Mouse (Mus musculus): Measurements from ENCODE around the gene Prickle1. TPM values are rescaled to one million over a fixed set of nuclear protein-coding genes. Genes with fewer than 3 reads are reported as not detected.

Prickle1 gene
- polyA plus RNA-seq, 1 experiment, result 5.9 TPM

DNA sequence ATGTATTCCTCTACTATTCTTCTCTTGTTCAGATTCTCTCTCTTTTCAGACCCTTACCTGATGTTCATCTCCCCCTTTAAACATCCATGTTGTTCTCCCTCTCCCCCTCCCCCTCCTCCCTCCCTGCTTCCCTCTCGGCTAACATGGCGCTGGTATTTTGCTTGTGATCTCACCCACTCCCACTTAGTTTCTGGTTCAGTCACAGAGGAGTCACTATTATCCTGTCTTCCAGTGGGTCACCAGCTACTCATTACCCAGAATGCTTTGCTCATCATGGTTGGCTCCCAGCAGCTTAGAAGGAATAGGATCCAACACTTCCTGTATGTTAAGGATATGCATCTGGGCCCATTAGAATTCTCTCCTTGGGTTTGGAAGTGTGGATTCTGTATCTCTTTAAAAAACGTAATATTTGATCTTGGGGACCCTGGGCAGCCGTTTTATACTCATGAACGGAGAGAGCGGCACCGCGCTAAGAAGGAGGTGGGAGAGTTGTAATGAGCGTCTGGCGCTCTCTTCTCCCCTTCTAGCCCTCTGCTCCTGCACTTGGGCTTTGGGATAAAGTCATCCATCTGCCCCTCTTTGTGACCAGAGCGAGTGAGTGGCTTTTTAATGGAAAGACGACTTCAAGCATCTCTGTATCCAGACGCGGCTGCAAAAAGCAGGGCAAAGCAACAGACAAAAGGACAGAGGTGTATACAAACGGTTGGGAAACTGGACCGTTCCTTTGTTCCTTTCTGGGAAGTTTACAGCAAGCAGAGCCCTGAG, 16.0 kb upstream of the Prickle1 start:
- WGBS, result 90% methylated on average over 16 of the region's 16 CpGs
- no peaks in the 10 kb centered on the region for H3K27me3 ChIP-seq (replicated peaks; ENCODE audit: control insufficient read depth, insufficient read depth, low read length)
- H3K36me3 ChIP-seq (ENCODE audit: control insufficient read depth, insufficient read depth, low read length), result no peaks in the 10 kb centered on the region
- TF ChIP-seq CTCF (conservative IDR thresholded peaks at IDR 0.05; ENCODE audit: insufficient read depth, insufficient read length, low read depth, low read length), result no peak
- no peak for TF ChIP-seq POLR2A (IDR thresholded peaks at IDR 0.05; ENCODE audit: low read depth, low read length)
- no peaks in the 10 kb centered on the region for H3K4me1 ChIP-seq (ENCODE audit: control insufficient read depth, insufficient read depth, low read length)
- no peak overlapping the region for H3K4me3 ChIP-seq (ENCODE audit: insufficient read depth, low read depth, low read length)
- H3K27ac ChIP-seq (ENCODE audit: insufficient read depth, low read depth, low read length), result no peak overlapping the region
- no peak for DNase-seq

DNA sequence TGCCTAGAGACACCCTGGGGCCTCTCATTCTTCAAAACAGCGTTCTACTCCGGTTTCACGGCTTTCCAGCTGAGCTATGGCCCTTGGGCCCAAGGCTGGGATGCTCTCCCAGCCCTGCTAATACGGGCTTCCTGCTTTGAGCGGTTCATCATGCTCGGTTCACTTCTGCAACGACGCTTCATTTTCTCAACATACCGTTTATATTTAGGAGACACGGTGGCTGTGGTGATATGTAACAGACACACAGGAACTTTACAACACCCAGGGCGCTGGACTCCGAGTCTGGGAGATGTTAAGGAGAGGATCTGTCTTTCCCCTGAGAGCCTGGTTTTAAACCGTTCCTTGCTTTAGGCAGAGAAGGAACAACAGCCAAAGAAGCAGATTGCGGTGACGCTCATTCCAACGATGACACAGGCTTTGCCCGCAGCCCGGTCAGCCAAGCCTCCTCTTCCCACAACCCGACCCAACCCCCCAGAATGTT, 15.1 kb upstream of the Prickle1 start:
- Histone ChIP-seq H3K27ac (ENCODE audit: insufficient read depth, low read depth, low read length) (no peak overlapping the region), H3K4me3 (ENCODE audit: insufficient read depth, low read depth, low read length) (no peak overlapping the region), H3K27me3 (replicated peaks; ENCODE audit: control insufficient read depth, insufficient read depth, low read length) (no peaks in the 10 kb centered on the region), H3K36me3 (ENCODE audit: control insufficient read depth, insufficient read depth, low read length) (no peaks in the 10 kb centered on the region), H3K4me1 (ENCODE audit: control insufficient read depth, insufficient read depth, low read length) (no peaks in the 10 kb centered on the region)
- TF ChIP-seq POLR2A (IDR thresholded peaks at IDR 0.05; ENCODE audit: low read depth, low read length), result no peak
- no peak for TF ChIP-seq CTCF (conservative IDR thresholded peaks at IDR 0.05; ENCODE audit: insufficient read depth, insufficient read length, low read depth, low read length)
- 79% methylated on average over 19 of the region's 19 CpGs for WGBS
- DNase-seq, result no peak

DNA sequence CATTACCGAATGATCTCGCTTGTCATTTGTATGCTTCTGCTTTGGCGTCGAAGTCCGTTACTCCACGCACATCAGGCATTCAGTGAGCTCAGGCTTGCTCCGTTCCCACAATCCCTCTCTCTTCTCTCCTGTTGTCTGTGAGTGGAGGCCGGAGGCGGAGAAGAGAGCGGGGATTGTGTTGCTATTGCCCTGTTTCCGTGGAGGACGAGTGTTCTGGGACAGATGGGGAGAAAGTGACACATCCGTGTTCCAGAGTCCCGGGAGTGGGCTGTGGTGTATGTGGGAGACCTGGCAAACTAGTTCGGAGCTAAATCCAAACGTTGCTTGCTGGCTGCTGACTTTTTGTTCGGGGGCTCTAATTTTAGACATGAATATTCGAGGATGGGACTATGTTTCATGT, 14.6 kb upstream of the Prickle1 start:
- 92% methylated on average over 18 of the region's 18 CpGs for WGBS
- DNase-seq, result no peak
- Histone ChIP-seq H3K4me1 (ENCODE audit: control insufficient read depth, insufficient read depth, low read length) (no peaks in the 10 kb centered on the region), H3K4me3 (ENCODE audit: insufficient read depth, low read depth, low read length) (no peak overlapping the region), H3K27ac (ENCODE audit: insufficient read depth, low read depth, low read length) (no peak overlapping the region), H3K36me3 (ENCODE audit: control insufficient read depth, insufficient read depth, low read length) (no peaks in the 10 kb centered on the region), H3K27me3 (replicated peaks; ENCODE audit: control insufficient read depth, insufficient read depth, low read length) (no peaks in the 10 kb centered on the region)
- TF ChIP-seq POLR2A (IDR thresholded peaks at IDR 0.05; ENCODE audit: low read depth, low read length) (no peak), CTCF (conservative IDR thresholded peaks at IDR 0.05; ENCODE audit: insufficient read depth, insufficient read length, low read depth, low read length) (no peak)

DNA sequence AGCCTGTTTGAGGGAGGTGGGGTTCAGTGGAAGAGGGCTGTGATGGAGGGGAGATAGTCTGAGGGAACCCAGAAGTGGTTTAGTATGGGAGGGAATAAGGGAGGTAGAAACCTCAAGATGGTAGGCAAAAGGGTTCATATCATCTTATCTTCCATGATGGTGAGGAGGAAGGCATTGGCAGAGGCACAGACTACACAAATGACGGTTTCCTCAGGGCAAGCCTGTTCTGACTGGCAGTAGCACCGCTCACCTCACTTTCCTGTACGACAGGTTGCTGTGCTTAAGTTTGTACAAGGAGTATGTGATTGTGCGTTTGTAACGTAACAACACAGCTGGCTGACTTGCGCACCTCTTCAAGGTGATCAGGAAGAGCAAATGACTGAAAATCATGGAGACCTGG, 7.2 kb upstream of the Prickle1 start:
- no peak overlapping the region for H3K4me3 ChIP-seq (ENCODE audit: insufficient read depth, low read depth, low read length)
- H3K27me3 ChIP-seq (replicated peaks; ENCODE audit: control insufficient read depth, insufficient read depth, low read length), result no peaks in the 10 kb centered on the region
- no peak for TF ChIP-seq POLR2A (IDR thresholded peaks at IDR 0.05; ENCODE audit: low read depth, low read length)
- TF ChIP-seq CTCF (conservative IDR thresholded peaks at IDR 0.05; ENCODE audit: insufficient read depth, insufficient read length, low read depth, low read length), result no peak
- 92% methylated on average over 6 of the region's 6 CpGs for WGBS
- DNase-seq, result no peak
- no peaks in the 10 kb centered on the region for H3K36me3 ChIP-seq (ENCODE audit: control insufficient read depth, insufficient read depth, low read length)
- no peak overlapping the region for H3K27ac ChIP-seq (ENCODE audit: insufficient read depth, low read depth, low read length)
- H3K4me1 ChIP-seq (ENCODE audit: control insufficient read depth, insufficient read depth, low read length), result no peaks in the 10 kb centered on the region

DNA sequence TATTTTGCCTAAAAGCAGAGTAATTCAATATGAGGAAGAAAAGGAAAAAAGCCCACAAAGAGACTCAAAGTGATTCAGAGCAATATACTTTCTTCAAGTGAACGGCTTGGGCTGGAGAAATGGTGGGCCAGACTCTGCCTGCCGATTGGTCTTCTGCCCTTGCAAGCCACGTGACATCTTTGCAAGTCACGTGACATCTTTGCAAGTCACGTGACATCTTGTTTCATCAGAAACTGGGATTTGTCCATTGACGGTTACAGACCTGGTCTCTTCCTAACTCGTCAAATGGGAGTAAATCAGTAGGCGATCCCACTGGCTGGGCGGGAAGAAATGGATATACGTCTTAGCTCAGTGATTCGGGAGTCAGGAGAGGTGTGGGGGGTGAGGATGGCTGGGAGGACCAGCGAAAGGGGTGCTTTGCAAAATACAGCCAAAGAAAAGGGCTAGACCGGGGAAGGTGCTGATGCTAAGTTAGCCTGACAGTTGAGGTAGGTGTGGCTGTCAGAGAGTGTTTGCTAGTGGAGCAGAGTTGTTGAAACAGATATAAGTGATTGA, 5.8 kb upstream of the Prickle1 start:
- WGBS, result 82% methylated on average over 13 of the region's 13 CpGs
- no peak overlapping the region for H3K4me3 ChIP-seq (ENCODE audit: insufficient read depth, low read depth, low read length)
- H3K27me3 ChIP-seq (replicated peaks; ENCODE audit: control insufficient read depth, insufficient read depth, low read length), result no peaks in the 10 kb centered on the region
- DNase-seq, result no peak
- no peak for TF ChIP-seq POLR2A (IDR thresholded peaks at IDR 0.05; ENCODE audit: low read depth, low read length)
- no peak for TF ChIP-seq CTCF (conservative IDR thresholded peaks at IDR 0.05; ENCODE audit: insufficient read depth, insufficient read length, low read depth, low read length)
- H3K4me1 ChIP-seq (ENCODE audit: control insufficient read depth, insufficient read depth, low read length), result 0 out of 2 replicates have a peak, but pooled peaks cover 2% of the 10 kb centered on the region
- no peaks in the 10 kb centered on the region for H3K36me3 ChIP-seq (ENCODE audit: control insufficient read depth, insufficient read depth, low read length)
- no peak overlapping the region for H3K27ac ChIP-seq (ENCODE audit: insufficient read depth, low read depth, low read length)

DNA sequence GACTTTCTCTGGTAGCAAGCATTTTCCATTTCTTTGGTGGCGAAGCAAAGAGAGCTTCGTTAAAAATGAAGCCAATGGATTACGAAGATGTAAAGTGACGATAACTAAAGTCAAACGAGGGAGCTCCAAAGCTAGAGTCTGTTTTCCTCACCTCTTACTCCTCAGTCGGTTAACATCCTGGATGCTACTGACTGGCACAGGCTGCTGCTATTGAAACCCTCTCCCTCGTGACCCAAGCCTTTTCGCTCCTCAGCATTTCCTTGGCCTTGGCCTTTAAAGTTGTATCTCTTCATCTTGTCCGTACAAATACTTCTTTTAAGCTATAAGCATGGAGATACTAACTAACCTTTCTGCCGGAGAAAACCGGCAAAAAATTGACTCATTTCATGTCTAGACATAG, 1.3 kb upstream of the Prickle1 start:
- Histone ChIP-seq H3K27ac (ENCODE audit: insufficient read depth, low read depth, low read length) (no peak overlapping the region), H3K4me1 (ENCODE audit: control insufficient read depth, insufficient read depth, low read length) (peaks cover 9% of the 10 kb centered on the region; the same call in 1 of the 2 replicates), H3K4me3 (ENCODE audit: insufficient read depth, low read depth, low read length) (no peak overlapping the region), H3K27me3 (replicated peaks; ENCODE audit: control insufficient read depth, insufficient read depth, low read length) (no peaks in the 10 kb centered on the region), H3K36me3 (ENCODE audit: control insufficient read depth, insufficient read depth, low read length) (no peaks in the 10 kb centered on the region)
- no peak for DNase-seq
- no peak for TF ChIP-seq POLR2A (IDR thresholded peaks at IDR 0.05; ENCODE audit: low read depth, low read length)
- TF ChIP-seq CTCF (conservative IDR thresholded peaks at IDR 0.05; ENCODE audit: insufficient read depth, insufficient read length, low read depth, low read length), result no peak
- 67% methylated on average over 11 of the region's 11 CpGs for WGBS

DNA sequence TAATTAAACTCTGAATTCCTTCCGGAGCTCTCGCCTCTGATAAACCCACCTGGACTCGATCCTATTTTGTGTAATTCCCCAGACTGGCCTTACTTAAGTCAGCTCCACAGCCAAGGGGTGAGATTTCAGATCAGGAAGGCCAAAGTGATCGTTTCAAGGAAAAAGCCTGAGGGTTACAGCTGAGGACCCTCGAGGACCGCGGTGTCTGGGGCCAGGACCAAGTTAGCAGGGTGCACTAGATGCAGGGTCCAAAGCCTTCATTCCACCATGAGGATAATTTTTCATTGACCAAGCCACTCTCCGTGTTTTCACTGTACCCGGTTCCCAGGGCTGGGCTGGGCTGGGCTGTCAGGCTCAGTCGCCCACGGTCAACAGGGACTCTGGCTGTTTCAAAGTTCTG, 594 bp upstream of the Prickle1 start:
- TF ChIP-seq POLR2A (IDR thresholded peaks at IDR 0.05; ENCODE audit: low read depth, low read length) (no peak), CTCF (conservative IDR thresholded peaks at IDR 0.05; ENCODE audit: insufficient read depth, insufficient read length, low read depth, low read length) (no peak)
- Histone ChIP-seq H3K4me3 (ENCODE audit: insufficient read depth, low read depth, low read length) (peak overlapping the region; percentile 99), H3K4me1 (ENCODE audit: control insufficient read depth, insufficient read depth, low read length) (peaks cover 12% of the 10 kb centered on the region; the same call in 1 of the 2 replicates), H3K36me3 (ENCODE audit: control insufficient read depth, insufficient read depth, low read length) (no peaks in the 10 kb centered on the region), H3K27me3 (replicated peaks; ENCODE audit: control insufficient read depth, insufficient read depth, low read length) (no peaks in the 10 kb centered on the region), H3K27ac (ENCODE audit: insufficient read depth, low read depth, low read length) (no peak overlapping the region)
- DNase-seq, result peak; percentile 90
- under 1% methylated on average over 11 of the region's 11 CpGs for WGBS
